Mouse (Mus musculus) layer of hippocampus, adult 8-10 months (tissue): Measurements from ENCODE around the gene Fktn. TPM values are rescaled to one million over a fixed set of nuclear protein-coding genes. Genes with fewer than 3 reads are reported as not detected.
"Not testable (repeated sequence)": the region's sequence is repeated elsewhere in the genome, so short reads cannot be mapped to it uniquely, and the experiment has no call there.

Experiments
- DNase-seq, 2 experiments: peaks; one replicate each; pipeline ENCODE4 v3.0.0; 2022; ENCODE audit warnings: low spot score in 2 of 2
- total RNA-seq, 4 experiments: library from RNA; stranded (reverse); gene quantifications; 2 replicates each; pipeline ENCODE4 v1.2.4; 2022

Gene Fktn
- total RNA-seq: 10 to 100 TPM; 25.9 to 33.2 (median 29.3) TPM

- DNase-seq: no peak
Observed at GRCm38 (mm10) chr4:53713704-53714050, at the start of gene Fktn. Fktn (plus strand) TSS chr4:53713998.

DNA sequence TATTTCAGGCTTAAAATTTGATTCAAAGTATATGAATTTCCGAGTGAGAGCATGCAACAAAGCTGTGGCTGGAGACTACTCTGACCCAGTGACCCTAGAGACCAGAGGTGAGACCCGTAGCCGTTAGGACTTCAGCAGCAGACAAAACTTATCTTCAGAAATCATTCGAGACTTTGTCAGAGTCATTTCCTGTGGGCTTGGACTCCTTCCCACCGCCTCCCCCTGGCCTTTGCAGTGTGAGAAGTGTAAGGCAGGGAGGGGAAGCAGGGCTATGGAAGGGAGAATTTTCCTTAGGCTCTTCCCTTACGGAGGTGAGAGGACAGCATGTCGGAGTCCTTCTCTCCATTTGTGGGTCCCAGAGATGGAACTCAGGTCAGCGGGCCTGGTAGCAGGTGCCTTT, 31.7 kb upstream of the Fktn start:
- no peak for DNase-seq

DNA sequence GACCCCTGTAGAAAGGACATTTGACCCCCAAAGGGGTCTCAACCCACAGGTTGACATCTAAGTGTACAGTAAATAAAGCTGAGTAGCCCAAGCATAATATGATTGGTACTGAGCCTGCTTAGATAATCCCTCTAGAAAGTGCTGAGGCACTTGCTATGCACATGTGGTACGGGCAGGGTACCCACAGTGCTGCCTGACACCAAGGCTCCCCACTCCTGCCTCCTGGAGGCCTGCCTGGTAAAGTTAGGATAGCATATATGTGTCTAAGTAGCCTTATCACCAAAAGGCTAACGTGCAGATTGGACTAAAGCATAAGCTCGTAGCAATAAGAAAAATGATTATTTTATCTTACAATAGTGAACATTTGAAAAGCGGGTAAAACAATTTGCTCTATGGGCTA, 24.8 kb upstream of the Fktn start:
- DNase-seq: no peak

GRCm38 (mm10) chr4:53691418-53691817, 22.4 kb upstream of the Fktn start:
- no peak for DNase-seq

- not testable (repeated sequence) for DNase-seq
Observed at GRCm38 (mm10) chr4:53709166-53709565, 4.6 kb upstream of the Fktn start.

DNA sequence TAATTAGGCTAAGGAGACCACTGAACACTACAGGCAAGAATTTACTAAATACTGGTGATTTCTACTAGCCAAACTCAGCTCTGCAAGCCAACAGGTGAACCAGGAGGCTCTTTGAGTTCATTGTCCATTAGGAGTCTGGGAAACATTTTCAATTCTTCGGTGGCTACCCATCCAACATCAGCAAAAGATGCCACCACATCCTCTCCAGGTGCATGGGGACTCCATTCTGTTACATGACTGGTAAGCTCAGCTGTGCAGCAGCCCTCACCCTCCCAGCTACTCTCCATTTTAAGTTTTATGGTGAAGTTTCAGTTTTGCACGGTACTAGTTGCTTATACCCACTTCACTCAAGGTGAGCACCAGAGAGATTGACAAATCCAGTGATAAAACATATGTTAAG, 3.8 kb upstream of the Fktn start:
- DNase-seq: no peak

GRCm38 (mm10) chr4:53710555-53711328, 3.1 kb upstream of the Fktn start:
- DNase-seq: no peak

DNA sequence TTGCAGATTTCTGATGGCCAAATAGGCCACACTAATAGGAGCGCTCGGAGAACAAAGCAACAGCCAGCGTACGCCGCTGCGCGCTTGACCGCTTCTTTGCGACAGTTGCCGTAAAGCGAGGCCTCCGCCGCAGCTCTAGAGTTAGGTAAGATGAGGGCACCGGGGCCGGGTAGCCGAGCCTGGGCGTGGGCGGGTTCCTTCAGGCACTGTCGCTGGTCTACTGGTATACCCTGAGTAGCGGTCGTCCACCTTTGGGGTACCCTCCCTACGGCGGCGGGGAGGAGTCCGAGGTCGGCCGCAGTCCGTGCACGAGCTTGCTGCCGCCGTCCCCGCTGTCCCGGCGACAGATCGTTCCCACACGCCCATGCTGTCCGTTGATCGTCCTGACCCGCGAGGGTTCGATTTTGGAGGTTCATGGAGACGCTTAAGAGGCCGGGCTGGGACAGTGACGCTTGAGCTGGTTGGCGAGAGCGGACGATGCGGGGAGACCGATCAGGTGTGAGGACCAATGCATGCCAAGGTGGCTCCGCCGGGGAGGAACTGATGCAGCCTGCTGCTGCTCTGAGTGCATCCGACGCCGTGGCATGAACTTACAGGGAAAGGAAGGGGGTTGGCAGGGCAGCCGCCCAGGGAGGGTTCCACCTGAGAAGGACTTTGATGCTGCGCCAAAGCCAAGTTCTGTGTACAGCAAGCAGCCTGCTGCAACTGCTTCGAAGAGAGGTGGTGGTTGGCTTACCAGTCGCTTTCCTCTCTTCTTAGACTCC, 435 bp downstream of the Fktn start:
- DNase-seq: peak; percentile 86 to 94

DNA sequence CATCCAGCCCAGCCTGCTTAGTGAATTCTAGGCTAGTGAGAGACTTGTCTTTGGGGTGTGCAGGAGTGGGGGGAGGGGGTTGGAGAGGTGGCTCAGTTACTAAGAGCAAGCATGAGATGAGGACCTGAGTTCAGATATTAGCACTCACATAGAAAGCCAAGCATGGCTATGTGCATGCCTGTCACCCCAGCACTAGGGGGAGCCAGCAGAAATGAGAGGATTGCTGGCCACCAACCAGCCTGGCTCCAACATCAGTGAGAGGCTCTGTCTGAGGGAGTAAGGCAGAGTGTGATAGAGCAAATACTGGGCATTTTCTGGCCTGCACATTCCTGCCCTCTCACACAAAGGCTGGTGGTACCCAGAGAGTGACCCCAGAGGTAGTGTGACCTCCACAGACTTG, 2.2 kb downstream of the Fktn start:
- no peak for DNase-seq

DNA sequence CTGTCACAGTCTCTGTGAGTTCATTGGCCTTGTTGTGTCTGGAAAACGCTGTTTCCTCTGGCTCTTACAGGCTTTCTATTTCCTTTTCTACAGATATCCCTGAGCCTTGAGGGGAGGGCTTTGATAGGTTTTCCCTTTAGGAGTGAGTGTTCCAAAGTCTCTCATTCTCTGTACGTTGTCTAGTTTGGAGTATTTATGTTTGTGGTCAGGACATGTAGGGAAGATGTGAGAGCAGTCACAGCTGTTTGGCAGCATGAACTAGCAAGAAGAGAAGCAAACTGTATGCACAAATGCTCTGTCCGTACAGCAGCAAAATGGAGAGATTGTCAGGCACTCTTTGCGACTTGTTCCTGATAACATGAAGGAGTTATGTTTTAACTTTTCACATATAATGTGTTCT, 3.7 kb downstream of the Fktn start:
- no peak for DNase-seq

DNA sequence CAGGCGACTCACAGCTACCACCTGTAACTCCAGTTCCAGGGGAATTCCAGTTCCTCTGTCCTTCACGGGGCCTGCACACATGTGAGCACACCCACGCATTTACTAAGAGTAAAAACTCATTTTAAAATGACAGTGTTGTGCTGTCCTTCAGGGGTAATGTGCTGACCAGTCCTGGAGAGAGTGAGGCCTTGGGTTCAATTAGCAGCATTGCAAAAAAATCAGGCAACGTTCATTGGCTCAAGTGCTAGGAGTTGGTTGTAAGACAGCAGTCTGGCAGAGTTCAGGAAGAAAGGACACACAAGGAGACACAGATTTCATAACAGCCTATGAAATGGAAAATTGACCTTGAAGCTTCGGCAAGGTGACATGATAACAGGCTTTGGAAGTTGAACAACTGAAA, 4.5 kb downstream of the Fktn start:
- no peak for DNase-seq

DNA sequence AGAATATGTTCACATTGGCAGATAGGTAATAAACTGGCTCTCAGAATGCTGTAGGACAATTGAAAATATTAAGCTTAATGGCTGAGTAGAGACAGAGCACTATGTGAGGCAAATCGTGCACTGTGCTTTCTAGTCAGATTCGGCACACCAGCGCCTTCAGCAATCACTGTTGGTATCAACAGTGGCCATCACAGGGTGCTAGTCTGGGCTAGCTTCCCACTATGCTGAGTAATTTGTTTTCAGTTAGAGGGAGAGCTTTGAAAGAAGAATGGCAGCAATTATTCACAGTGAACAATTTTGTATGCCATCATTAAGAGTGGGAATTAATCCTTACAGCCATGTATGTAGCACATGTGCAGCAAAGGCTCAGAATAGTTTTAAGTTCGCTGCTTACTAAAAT, 8.7 kb downstream of the Fktn start:
- peak; percentile 23 to 29 for DNase-seq

GRCm38 (mm10) chr4:53726100-53726499, 12.3 kb downstream of the Fktn start:
- DNase-seq: not testable (repeated sequence)

GRCm38 (mm10) chr4:53728121-53728520, 14.3 kb downstream of the Fktn start:
- no peak for DNase-seq

DNA sequence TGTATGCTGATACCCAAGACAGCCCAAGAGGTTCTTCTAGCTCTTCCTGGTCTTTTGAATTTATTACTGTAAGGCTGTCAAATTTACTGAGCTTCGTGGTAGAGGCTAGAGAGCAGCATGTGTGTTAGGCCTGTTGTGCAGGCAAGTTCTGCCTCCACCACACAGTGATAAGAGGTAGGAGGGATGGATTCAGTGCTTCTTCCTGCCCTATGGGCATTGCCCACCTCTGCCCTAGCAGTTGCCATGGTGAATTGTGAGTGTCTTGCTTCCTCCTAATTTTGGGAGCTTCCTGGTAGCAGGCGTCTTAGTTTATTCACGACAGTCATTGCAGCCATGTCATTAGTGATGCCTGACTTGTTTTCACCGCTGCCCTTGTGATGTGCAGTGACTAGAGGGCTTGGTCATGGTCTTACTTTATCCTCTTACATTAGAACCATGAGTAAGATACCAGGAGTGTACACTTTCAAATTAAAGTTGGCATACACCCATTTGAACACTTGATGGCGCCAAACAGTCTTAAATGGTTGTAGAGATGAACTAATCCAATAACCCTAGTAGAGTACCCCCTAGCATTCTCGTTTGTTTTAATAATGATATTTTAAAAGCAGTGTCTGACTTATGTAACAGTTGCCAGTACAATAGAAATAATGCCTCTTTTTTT, 25.3 kb downstream of the Fktn start:
- peak; percentile 31 to 46 for DNase-seq

DNA sequence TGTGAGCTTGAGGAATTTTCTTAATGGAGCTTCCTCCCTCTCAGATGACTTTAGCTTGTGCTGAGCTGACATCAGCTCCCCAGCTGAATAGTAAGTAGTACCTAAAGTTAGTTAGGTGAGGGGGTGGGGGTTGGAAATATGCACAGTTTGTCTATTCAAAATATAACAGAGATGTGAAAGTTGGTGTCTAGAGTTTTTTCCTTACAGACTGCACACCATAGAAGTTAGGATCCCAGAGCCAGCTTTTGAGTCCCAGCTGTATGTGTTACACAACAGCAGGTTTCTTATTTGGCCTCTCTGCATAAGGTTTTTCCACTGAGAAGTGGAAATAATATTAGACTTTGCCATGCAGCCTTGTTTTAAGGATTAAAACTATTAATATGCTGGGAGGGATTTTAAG, 36.0 kb downstream of the Fktn start:
- no peak for DNase-seq

- peak; percentile 46 to 51 for DNase-seq
Observed at GRCm38 (mm10) chr4:53750391-53751120, 36.8 kb downstream of the Fktn start.

- DNase-seq: no peak
Observed at GRCm38 (mm10) chr4:53757030-53757429, 43.2 kb downstream of the Fktn start.

- no peak for DNase-seq
Observed at GRCm38 (mm10) chr4:53758764-53759163, 45.0 kb downstream of the Fktn start.

GRCm38 (mm10) chr4:53759678-53760077, 45.9 kb downstream of the Fktn start:
- DNase-seq: no peak

DNA sequence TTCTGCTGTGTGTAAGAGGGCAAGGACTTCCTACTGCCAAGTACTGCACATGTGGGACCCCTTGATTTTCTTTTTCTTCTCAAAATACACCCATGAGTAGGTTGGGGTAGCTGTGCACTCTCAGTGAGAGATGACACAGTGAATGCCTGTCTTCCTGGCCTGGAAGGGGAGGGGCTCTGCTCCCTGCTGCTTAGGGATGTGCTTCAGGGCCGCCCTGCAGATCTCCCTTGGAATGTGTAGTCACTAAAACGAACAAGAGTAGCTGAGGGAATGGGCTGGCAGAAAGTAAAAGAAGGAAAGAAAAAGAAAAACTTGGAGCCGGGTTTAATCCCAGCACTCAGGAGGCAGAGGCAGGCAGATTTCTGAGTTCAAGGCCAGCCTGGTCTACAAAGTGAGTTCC, 48.7 kb downstream of the Fktn start:
- DNase-seq: no peak
